Mouse (Mus musculus): ENCODE results near the gene Fancd2.

GRCm38 (mm10) chr6:113644808-113645207 lies 113.3 kb downstream of the Fancd2 start:
- no peak for TF ChIP-seq CTCF (IDR thresholded peaks at IDR 0.05; ENCODE audit: low read depth)
- no peak for TF ChIP-seq EP300 (optimal IDR thresholded peaks at IDR 0.05)

Data from stomach, postnatal 0 days (tissue).